Mouse (Mus musculus) intestine, postnatal 0 days (tissue): Measurements from ENCODE around the gene Fbrsl1. TPM values are rescaled to one million over a fixed set of nuclear protein-coding genes. Genes with fewer than 3 reads are reported as not detected.

ENCODE experiments used
- ATAC-seq: fragments of 200-750 bp; cut with Nextera tagmentation; 2 replicates; pipeline ENCODE4 v1.8.0; 2017; ENCODE audit warnings: mild to moderate bottlenecking, moderate TSS enrichment, moderate library complexity
- H3K27ac ChIP-seq: fragments of 300-500 bp; sonication (generic); 2 replicates; pipeline ENCODE4 v1.5.1; 2014; ENCODE audit warnings: mild to moderate bottlenecking, low read depth, low read length, moderate library complexity
- H3K27me3 ChIP-seq: fragments of 300-500 bp; sonication (generic); replicated peaks from 2 replicates; pipeline ENCODE4 v1.6.1; 2014; ENCODE audit warnings: low read length, mixed read lengths; ENCODE audit not compliant: control insufficient read depth, insufficient read depth
- H3K36me3 ChIP-seq: fragments of 300-500 bp; sonication (generic); 2 replicates; pipeline ENCODE4 v1.6.1; 2014; ENCODE audit warnings: mild to moderate bottlenecking, moderate library complexity; ENCODE audit not compliant: control insufficient read depth, insufficient read depth
- H3K4me1 ChIP-seq: fragments of 300-500 bp; sonication (generic); replicated peaks from 2 replicates; pipeline ENCODE4 v1.6.1; 2014; ENCODE audit warnings: antibody characterized with exemption, low read length, mixed read lengths; ENCODE audit not compliant: control insufficient read depth, insufficient read depth
- H3K4me2 ChIP-seq: fragments of 300-500 bp; sonication (generic); replicated peaks from 2 replicates; pipeline ENCODE4 v1.6.1; 2014; ENCODE audit warnings: low read depth, mild to moderate bottlenecking, moderate library complexity
- H3K4me3 ChIP-seq: fragments of 300-500 bp; sonication (generic); 2 replicates; pipeline ENCODE4 v1.5.1; 2014; ENCODE audit warnings: low read depth, low read length
- H3K9ac ChIP-seq: fragments of 300-500 bp; sonication (generic); 2 replicates; pipeline ENCODE4 v1.6.1; 2014; ENCODE audit warnings: mild to moderate bottlenecking, low read depth, low read length
- H3K9me3 ChIP-seq: fragments of 300-500 bp; sonication (generic); 2 replicates; pipeline ENCODE4 v1.6.1; 2016; ENCODE audit warnings: mixed run types; ENCODE audit not compliant: control insufficient read depth
- CTCF ChIP-seq: sonication (generic); IDR thresholded peaks from 2 replicates; pipeline ENCODE4 v1.5.1; 2016; ENCODE audit warnings: low read depth, mild to moderate bottlenecking, control low read depth, antibody characterized with exemption, moderate library complexity
- WGBS: fragments of 180-500 bp; shearing (Covaris S2); extraction: QIAGEN DNeasy Blood & Tissue Kit; methylation state at CpG from one replicate; pipeline ENCODE4 v1.1.7; 2014; 5-methylcytosine and 5-hydroxymethylcytosine counted together
- polyA plus RNA-seq: library from polyadenylated mRNA; unstranded; fragments of >200 nt; fragmentation: Nextera tagmentation; extraction: Ambion mirVana; gene quantifications from 2 replicates; pipeline ENCODE4 v1.2.1, GENCODE M21; 2015

The Fbrsl1 gene
- polyA plus RNA-seq, 1 experiment from 2014 or later, result 8.2 TPM

GRCm38 (mm10) chr5:110347006-110347405 is 101.3 kb downstream of the Fbrsl1 start:
- no peak overlapping the region for H3K27ac ChIP-seq
- H3K9ac ChIP-seq, result no peak overlapping the region
- no peak overlapping the region for H3K4me3 ChIP-seq
- ATAC-seq, result no peak
- H3K4me2 ChIP-seq, result no peak overlapping the region
- H3K27me3 ChIP-seq, result peaks cover 9% of the 10 kb centered on the region
- no peak for TF ChIP-seq CTCF
- WGBS, result 84% methylated on average over 8 of the region's 8 CpGs
- no peaks in the 10 kb centered on the region for H3K36me3 ChIP-seq
- H3K9me3 ChIP-seq, result no peaks in the 10 kb centered on the region
- H3K4me1 ChIP-seq, result no peaks in the 10 kb centered on the region

- Histone ChIP-seq H3K27ac (no peak overlapping the region), H3K36me3 (no peaks in the 10 kb centered on the region), H3K4me2 (no peak overlapping the region), H3K4me1 (no peaks in the 10 kb centered on the region), H3K27me3 (peaks cover 12% of the 10 kb centered on the region), H3K4me3 (no peak overlapping the region), H3K9me3 (no peaks in the 10 kb centered on the region), H3K9ac (no peak overlapping the region)
- TF ChIP-seq CTCF, result no peak
- ATAC-seq, result no peak
- WGBS, result 83% methylated on average over 4 of the region's 4 CpGs
Measured at GRCm38 (mm10) chr5:110345553-110345952, 102.8 kb downstream of the Fbrsl1 start.

- H3K27ac ChIP-seq, result no peak within 1 kb of the TSS
- H3K36me3 ChIP-seq, result no peaks in the 10 kb centered on the region
- ATAC-seq, result no peak
- no peak within 1 kb of the TSS for H3K4me3 ChIP-seq
- no peak for TF ChIP-seq CTCF
- H3K4me1 ChIP-seq, result no peaks in the 10 kb centered on the region
- no peak within 1 kb of the TSS for H3K9ac ChIP-seq
- H3K27me3 ChIP-seq, result peaks cover 12% of the 10 kb centered on the region
- WGBS, result 60% methylated on average over 4 of the region's 4 CpGs
- H3K9me3 ChIP-seq, result no peaks in the 10 kb centered on the region
- H3K4me2 ChIP-seq, result no peak within 1 kb of the TSS
Measured at GRCm38 (mm10) chr5:110344524-110344923, 103.8 kb downstream of the Fbrsl1 start, which contains the start of gene Lrcol1. Gene Lrcol1, plus strand, starts transcription at chr5:110344730.

GRCm38 (mm10) chr5:110342648-110343284 is 105.5 kb downstream of the Fbrsl1 start, which contains the start of gene P2rx2:
Gene P2rx2, minus strand, starts transcription at chr5:110343212.
- H3K27ac ChIP-seq, result no peak within 1 kb of the TSS
- no peaks in the 10 kb centered on the region for H3K9me3 ChIP-seq
- H3K9ac ChIP-seq, result peak within 1 kb of the TSS; percentile 57
- WGBS, result 1% methylated on average over 43 of the region's 43 CpGs
- peak; percentile 88 for ATAC-seq
- H3K4me3 ChIP-seq, result peak within 1 kb of the TSS; percentile 40
- H3K27me3 ChIP-seq, result peaks cover 12% of the 10 kb centered on the region
- no peaks in the 10 kb centered on the region for H3K36me3 ChIP-seq
- peak within 1 kb of the TSS; percentile 82 for H3K4me2 ChIP-seq
- TF ChIP-seq CTCF, result peak; percentile 38
- H3K4me1 ChIP-seq, result no peaks in the 10 kb centered on the region

GRCm38 (mm10) chr5:110338792-110339191 is 109.5 kb downstream of the Fbrsl1 start:
- peaks cover 28% of the 10 kb centered on the region for H3K36me3 ChIP-seq
- H3K4me3 ChIP-seq, result no peak overlapping the region
- H3K27ac ChIP-seq, result no peak overlapping the region
- TF ChIP-seq CTCF, result no peak
- H3K27me3 ChIP-seq, result peaks cover 12% of the 10 kb centered on the region
- 89% methylated on average over 2 of the region's 2 CpGs for whole genome bisulfite sequencing
- no peak overlapping the region for H3K4me2 ChIP-seq
- no peak overlapping the region for H3K9ac ChIP-seq
- no peaks in the 10 kb centered on the region for H3K4me1 ChIP-seq
- no peak for ATAC-seq
- no peaks in the 10 kb centered on the region for H3K9me3 ChIP-seq

- no peaks in the 10 kb centered on the region for H3K27me3 ChIP-seq
- no peak overlapping the region for H3K27ac ChIP-seq
- H3K9ac ChIP-seq, result no peak overlapping the region
- peaks cover 32% of the 10 kb centered on the region for H3K36me3 ChIP-seq
- ATAC-seq, result no peak
- 65% methylated on average over 3 of the region's 3 CpGs for WGBS
- no peak for TF ChIP-seq CTCF
- H3K9me3 ChIP-seq, result no peaks in the 10 kb centered on the region
- H3K4me2 ChIP-seq, result no peak overlapping the region
- H3K4me1 ChIP-seq, result no peaks in the 10 kb centered on the region
- no peak overlapping the region for H3K4me3 ChIP-seq
Measured at GRCm38 (mm10) chr5:110330508-110330907, 117.8 kb downstream of the Fbrsl1 start.

GRCm38 (mm10) chr5:110313127-110313526 is 135.2 kb downstream of the Fbrsl1 start:
- Histone ChIP-seq H3K9ac (no peak overlapping the region), H3K4me1 (no peaks in the 10 kb centered on the region), H3K27ac (no peak overlapping the region), H3K36me3 (peaks cover 22% of the 10 kb centered on the region; the same call in 1 of the 2 replicates), H3K4me2 (no peak overlapping the region), H3K4me3 (no peak overlapping the region), H3K27me3 (no peaks in the 10 kb centered on the region), H3K9me3 (no peaks in the 10 kb centered on the region)
- no peak for TF ChIP-seq CTCF
- 94% methylated on average over 3 of the region's 3 CpGs for WGBS
- ATAC-seq, result no peak

Other genes starting within 250 kb of the Fbrsl1 start
- gene Ankle2, start 217.5 kb downstream of the Fbrsl1 start, polyA plus RNA-seq, result 8.7 and 9.5 TPM in 2 replicates
- 25.5 and 26.4 TPM in 2 replicates for gene Pgam5, start 178.6 kb downstream of the Fbrsl1 start, polyA plus RNA-seq
- 5.8 and 6.3 TPM in 2 replicates for gene Pxmp2, start 162.3 kb downstream of the Fbrsl1 start, polyA plus RNA-seq
- 4.7 and 5.1 TPM in 2 replicates for gene Pole, start 162.2 kb downstream of the Fbrsl1 start, polyA plus RNA-seq
- 1.6 TPM in 2 replicates for gene P2rx2, start 105.3 kb downstream of the Fbrsl1 start, polyA plus RNA-seq
- not detected in 2 replicates for gene Lrcol1, start 103.8 kb downstream of the Fbrsl1 start, polyA plus RNA-seq
- 0.24 and 0.31 TPM in 2 replicates for gene Galnt9, start 95.9 kb upstream of the Fbrsl1 start, polyA plus RNA-seq
- gene Noc4l, start 204.9 kb upstream of the Fbrsl1 start, polyA plus RNA-seq, result 15.8 and 17.2 TPM in 2 replicates
- 4.9 and 6.9 TPM in 2 replicates for gene Ddx51, start 204.9 kb upstream of the Fbrsl1 start, polyA plus RNA-seq